In genomic region chr5:29199868-29200267, GRCm38 (mm10) we compare ENCODE assay signal across 24 mouse cellular contexts. TPM values are rescaled to one million over a fixed set of nuclear protein-coding genes. Genes with fewer than 3 reads are reported as not detected.
DNase-seq lines count a peak whose midpoint lies in the region; ATAC-seq and TF ChIP-seq lines count a peak whose summit lies in the region.
"Had no signal": no experiment of that assay in that cellular context is flagged by ENCODE, and none has a peak within 500 bp of the region (broad histone marks: within the 10 kb centered on the region; RNA-seq: fewer than 3 reads in every experiment).

No protein-coding gene starts in this region.

- peak; percentile 82 for ATAC-seq in intestine, postnatal 0 days
- ATAC-seq in cerebellum, adult (ENCODE audit: insufficient number of reproducible peaks, low FRiP score, low TSS enrichment): no peak
- ATAC-seq: activated CD4-positive, CD25-positive, alpha-beta regulatory T cell, adult 4 months; forebrain, embryonic 14.5 days had no signal

- no peak for TF ChIP-seq CTCF in intestine, postnatal 0 days (IDR thresholded peaks at IDR 0.05; ENCODE audit: low read depth)

- H3K4me1 ChIP-seq in intestine, postnatal 0 days (replicated peaks; ENCODE audit: control insufficient read depth, insufficient read depth, low read length): no peaks in the 10 kb centered on the region; the same call in 1 of the 2 replicates
- H3K4me1 ChIP-seq: heart, embryonic 10.5 days had no signal

- no peak overlapping the region for H3K9ac ChIP-seq in intestine, postnatal 0 days (ENCODE audit: low read depth, low read length)
- H3K9ac ChIP-seq: embryonic facial prominence, embryonic 15.5 days; hindbrain, embryonic 15.5 days had no signal

- 0 out of 2 replicates have a peak overlapping the region, but pooled peaks have one; percentile 9 for H3K4me2 ChIP-seq in intestine, postnatal 0 days (replicated peaks; ENCODE audit: low read depth)
- H3K4me2 ChIP-seq: embryonic facial prominence, embryonic 15.5 days; hindbrain, embryonic 15.5 days had no signal

- 34% methylated on average over 3 of the region's 3 CpGs for WGBS in intestine, postnatal 0 days

- no peaks in the 10 kb centered on the region for H3K36me3 ChIP-seq in intestine, postnatal 0 days (ENCODE audit: control insufficient read depth, insufficient read depth)
- H3K36me3 ChIP-seq: embryonic facial prominence, embryonic 15.5 days; forebrain, embryonic 10.5 days; G1E; heart, embryonic 10.5 days had no signal

- H3K27ac ChIP-seq in intestine, postnatal 0 days (ENCODE audit: low read depth, low read length): peak overlapping the region; percentile 30
- H3K27ac ChIP-seq: embryonic facial prominence, embryonic 15.5 days; forebrain, embryonic 10.5 days; gastrocnemius, adult 2 months; heart, embryonic 10.5 days; hindbrain, embryonic 15.5 days had no signal

- no peak overlapping the region for H3K4me3 ChIP-seq in intestine, postnatal 0 days (ENCODE audit: low read depth, low read length)
- H3K4me3 ChIP-seq: embryonic facial prominence, embryonic 15.5 days; erythroblast, embryonic 14.5 days; forebrain, embryonic 10.5 days; gastrocnemius, adult 2 months; heart, embryonic 10.5 days; hindbrain, embryonic 15.5 days had no signal

- H3K9me3 ChIP-seq in intestine, postnatal 0 days (ENCODE audit: control insufficient read depth): no peaks in the 10 kb centered on the region
- H3K9me3 ChIP-seq: embryonic facial prominence, embryonic 15.5 days; forebrain, embryonic 10.5 days; G1E; heart, embryonic 10.5 days; hindbrain, embryonic 15.5 days had no signal

- H3K27me3 ChIP-seq in intestine, postnatal 0 days (replicated peaks; ENCODE audit: control insufficient read depth, insufficient read depth, low read length): no peaks in the 10 kb centered on the region
- H3K27me3 ChIP-seq: embryonic facial prominence, embryonic 15.5 days; hindbrain, embryonic 15.5 days had no signal

- DNase-seq in lung, postnatal 10 days: peak; percentile 21
- no peak for DNase-seq in lung, adult 18-20 months
- peak; percentile 10 for DNase-seq in CD4-positive helper T cell, adult 2 months (ENCODE audit: low read depth, low spot score)
- peak; percentile 12 for DNase-seq in R1 (ENCODE audit: low read depth, low spot score)
- no peak for DNase-seq in kidney, adult 9 months
- DNase-seq: adrenal gland, adult 2 months; adrenal gland, postnatal 25 days; cerebellum, adult 2 months; cerebellum, postnatal 10 days; embryo, embryonic 11 days; gastrocnemius, adult 2 months; gastrocnemius, postnatal 25 days; heart, adult 18-20 months; heart, postnatal 36 days had no signal

RNA-seq across cellular contexts. Expression of gene Rnf32, which starts 4.1 kb away (rescaled TPM):
- 4.0 and 4.6 TPM in 2 replicates for polyA plus RNA-seq in intestine, postnatal 0 days (2015; fragmentation: Nextera tagmentation; extraction: Ambion mirVana)

Comparison
In these comparisons a context has a peak if more than half of its experiments do, and no peak if none do; other contexts are left out.
1. DNase-seq: peak in lung, postnatal 10 days (single experiment), CD4-positive helper T cell, adult 2 months (single experiment) and R1 (single experiment); none in lung, adult 18-20 months (0 of 2) and kidney, adult 9 months (single experiment).